Mouse (Mus musculus) liver, embryonic 12.5 days (tissue): ENCODE results near the gene Slc1a1. TPM values are rescaled to one million over a fixed set of nuclear protein-coding genes. Genes with fewer than 3 reads are reported as not detected.

Experiments
- ATAC-seq: fragments of 200-750 bp; cut with Nextera tagmentation; 2 replicates; pipeline ENCODE4 v1.8.0; 2017; ENCODE audit warnings: moderate number of reproducible peaks, mild to moderate bottlenecking, moderate library complexity
- H3K27ac ChIP-seq: fragments of 300-500 bp; sonication (generic); 2 replicates; pipeline ENCODE4 v1.5.1; 2016; ENCODE audit warnings: mild to moderate bottlenecking
- H3K27me3 ChIP-seq: fragments of 300-500 bp; sonication (generic); replicated peaks from 2 replicates; pipeline ENCODE4 v1.6.1; 2016; ENCODE audit warnings: mild to moderate bottlenecking, moderate library complexity
- H3K36me3 ChIP-seq: fragments of 300-500 bp; sonication (generic); 2 replicates; pipeline ENCODE4 v1.6.1; 2016; ENCODE audit warnings: mild to moderate bottlenecking, moderate library complexity
- H3K4me1 ChIP-seq: fragments of 300-500 bp; sonication (generic); 2 replicates; pipeline ENCODE4 v1.6.1; 2016
- H3K4me2 ChIP-seq: fragments of 300-500 bp; sonication (generic); 2 replicates; pipeline ENCODE4 v1.6.1; 2016; ENCODE audit warnings: mild to moderate bottlenecking, moderate library complexity
- H3K4me3 ChIP-seq: fragments of 300-500 bp; sonication (generic); 2 replicates; pipeline ENCODE4 v1.5.1; 2016; ENCODE audit warnings: mild to moderate bottlenecking, moderate library complexity
- H3K9ac ChIP-seq: fragments of 300-500 bp; sonication (generic); 2 replicates; pipeline ENCODE4 v1.6.1; 2016; ENCODE audit warnings: mild to moderate bottlenecking, moderate library complexity
- H3K9me3 ChIP-seq: fragments of 300-500 bp; sonication (generic); replicated peaks from 2 replicates; pipeline ENCODE4 v1.6.1; 2016; ENCODE audit warnings: mild to moderate bottlenecking, moderate library complexity
- WGBS: fragments of 180-500 bp; shearing (Covaris S2); methylation state at CpG from one replicate; pipeline ENCODE4 v1.1.7; 2016; ENCODE audit not compliant: insufficient replicate concordance; 5-methylcytosine and 5-hydroxymethylcytosine counted together
- polyA plus RNA-seq: library from polyadenylated mRNA; unstranded; fragments of >200 nt; fragmentation: Nextera tagmentation; extraction: Ambion mirVana; gene quantifications from 2 replicates; pipeline ENCODE4 v1.2.1, GENCODE M21; 2016

Slc1a1 gene
- polyA plus RNA-seq, 1 experiment from 2014 or later: 0.04 TPM

- Histone ChIP-seq H3K4me2 (no peak overlapping the region), H3K9me3 (no peaks in the 10 kb centered on the region), H3K9ac (no peak overlapping the region), H3K27ac (no peak overlapping the region), H3K36me3 (no peaks in the 10 kb centered on the region), H3K4me3 (no peak overlapping the region), H3K4me1 (no peaks in the 10 kb centered on the region), H3K27me3 (no peaks in the 10 kb centered on the region)
- 59% methylated on average over 2 of the region's 2 CpGs for WGBS
- no peak for ATAC-seq
Measured at GRCm38 (mm10) chr19:28900771-28901170, 65.9 kb downstream of the Slc1a1 start.

- no peaks in the 10 kb centered on the region for H3K4me1 ChIP-seq
- H3K27me3 ChIP-seq: no peaks in the 10 kb centered on the region
- no peak overlapping the region for H3K4me2 ChIP-seq
- H3K4me3 ChIP-seq: no peak overlapping the region
- no peaks in the 10 kb centered on the region for H3K9me3 ChIP-seq
- H3K9ac ChIP-seq: no peak overlapping the region
- no peaks in the 10 kb centered on the region for H3K36me3 ChIP-seq
- WGBS: 68% methylated on average over 2 of the region's 2 CpGs
- ATAC-seq: no peak
- H3K27ac ChIP-seq: no peak overlapping the region
Measured at GRCm38 (mm10) chr19:28902111-28902510, 67.3 kb downstream of the Slc1a1 start.

- H3K4me1 ChIP-seq: no peaks in the 10 kb centered on the region
- H3K9me3 ChIP-seq: no peaks in the 10 kb centered on the region
- no peak overlapping the region for H3K27ac ChIP-seq
- WGBS: 73% methylated on average over 4 of the region's 4 CpGs
- no peak for ATAC-seq
- no peaks in the 10 kb centered on the region for H3K27me3 ChIP-seq
- H3K4me3 ChIP-seq: no peak overlapping the region
- no peaks in the 10 kb centered on the region for H3K36me3 ChIP-seq
- H3K9ac ChIP-seq: no peak overlapping the region
- H3K4me2 ChIP-seq: no peak overlapping the region
Measured at GRCm38 (mm10) chr19:28902806-28903205, 68.0 kb downstream of the Slc1a1 start.

GRCm38 (mm10) chr19:28903536-28904119 lies 68.8 kb downstream of the Slc1a1 start:
- Histone ChIP-seq H3K27me3 (no peaks in the 10 kb centered on the region), H3K4me1 (no peaks in the 10 kb centered on the region), H3K4me3 (no peak overlapping the region), H3K4me2 (no peak overlapping the region), H3K9me3 (no peaks in the 10 kb centered on the region), H3K27ac (no peak overlapping the region), H3K9ac (no peak overlapping the region), H3K36me3 (no peaks in the 10 kb centered on the region)
- no peak for ATAC-seq
- 66% methylated on average over 8 of the region's 8 CpGs for WGBS

GRCm38 (mm10) chr19:28908186-28908585 lies 73.3 kb downstream of the Slc1a1 start:
- 68% methylated on average over 4 of the region's 4 CpGs for WGBS

GRCm38 (mm10) chr19:28908693-28909092 lies 73.8 kb downstream of the Slc1a1 start:
- Histone ChIP-seq H3K9ac (no peak overlapping the region), H3K27ac (no peak overlapping the region), H3K4me2 (no peak overlapping the region), H3K27me3 (no peaks in the 10 kb centered on the region), H3K4me3 (no peak overlapping the region), H3K9me3 (no peaks in the 10 kb centered on the region), H3K36me3 (no peaks in the 10 kb centered on the region), H3K4me1 (no peaks in the 10 kb centered on the region)
- no peak for ATAC-seq
- 73% methylated on average over 9 of the region's 9 CpGs for WGBS

More at GRCm38 (mm10) chr19:28908186-28908585, 73.3 kb downstream of the Slc1a1 start:
- no peaks in the 10 kb centered on the region for H3K36me3 ChIP-seq
- H3K9ac ChIP-seq: no peak overlapping the region
- no peaks in the 10 kb centered on the region for H3K9me3 ChIP-seq
- no peak overlapping the region for H3K4me3 ChIP-seq
- H3K27ac ChIP-seq: no peak overlapping the region
- no peaks in the 10 kb centered on the region for H3K27me3 ChIP-seq
- ATAC-seq: no peak
- no peak overlapping the region for H3K4me2 ChIP-seq
- no peaks in the 10 kb centered on the region for H3K4me1 ChIP-seq

- H3K27ac ChIP-seq: no peak overlapping the region
- 25% methylated on average over 6 of the region's 6 CpGs for WGBS
- no peak overlapping the region for H3K9ac ChIP-seq
- no peaks in the 10 kb centered on the region for H3K9me3 ChIP-seq
- H3K4me2 ChIP-seq: no peak overlapping the region
- H3K4me1 ChIP-seq: no peaks in the 10 kb centered on the region; the same call in 1 of the 2 replicates
- no peak overlapping the region for H3K4me3 ChIP-seq
- no peaks in the 10 kb centered on the region for H3K27me3 ChIP-seq
- ATAC-seq: no peak
- no peaks in the 10 kb centered on the region for H3K36me3 ChIP-seq
Measured at GRCm38 (mm10) chr19:28914598-28914997, 79.7 kb downstream of the Slc1a1 start.

GRCm38 (mm10) chr19:28915602-28916250 lies 80.9 kb downstream of the Slc1a1 start:
- Histone ChIP-seq H3K27me3 (no peaks in the 10 kb centered on the region), H3K4me3 (no peak overlapping the region), H3K27ac (no peak overlapping the region), H3K36me3 (no peaks in the 10 kb centered on the region), H3K9ac (no peak overlapping the region), H3K4me1 (no peaks in the 10 kb centered on the region; the same call in 1 of the 2 replicates), H3K9me3 (no peaks in the 10 kb centered on the region), H3K4me2 (no peak overlapping the region)
- ATAC-seq: peak; percentile 35; the same call in 1 of the 2 replicates
- WGBS: 50% methylated on average over 2 of the region's 2 CpGs

- Histone ChIP-seq H3K9me3 (no peaks in the 10 kb centered on the region), H3K36me3 (no peaks in the 10 kb centered on the region), H3K27me3 (no peaks in the 10 kb centered on the region), H3K4me1 (no peaks in the 10 kb centered on the region; the same call in 1 of the 2 replicates), H3K27ac (no peak overlapping the region), H3K9ac (no peak overlapping the region), H3K4me2 (no peak overlapping the region), H3K4me3 (no peak overlapping the region)
- WGBS: 52% methylated on average over 4 of the region's 4 CpGs
- ATAC-seq: no peak
Measured at GRCm38 (mm10) chr19:28916492-28916891, 81.6 kb downstream of the Slc1a1 start.

GRCm38 (mm10) chr19:28917839-28918238 lies 83.0 kb downstream of the Slc1a1 start:
- H3K4me3 ChIP-seq: no peak overlapping the region
- no peaks in the 10 kb centered on the region for H3K36me3 ChIP-seq
- no peaks in the 10 kb centered on the region for H3K27me3 ChIP-seq
- 52% methylated on average over 5 of the region's 5 CpGs for WGBS
- H3K9ac ChIP-seq: no peak overlapping the region
- no peak overlapping the region for H3K4me2 ChIP-seq
- ATAC-seq: no peak
- H3K4me1 ChIP-seq: no peaks in the 10 kb centered on the region; the same call in 1 of the 2 replicates
- H3K9me3 ChIP-seq: no peaks in the 10 kb centered on the region
- H3K27ac ChIP-seq: no peak overlapping the region

GRCm38 (mm10) chr19:28926366-28926765 lies 91.5 kb downstream of the Slc1a1 start:
- Histone ChIP-seq H3K9me3 (no peaks in the 10 kb centered on the region), H3K36me3 (no peaks in the 10 kb centered on the region), H3K27ac (no peak overlapping the region), H3K4me3 (no peak overlapping the region), H3K4me1 (peaks cover 6% of the 10 kb centered on the region; the same call in 1 of the 2 replicates), H3K9ac (no peak overlapping the region), H3K27me3 (no peaks in the 10 kb centered on the region), H3K4me2 (no peak overlapping the region)
- ATAC-seq: no peak
- WGBS: 69% methylated on average over 5 of the region's 5 CpGs

- no peak overlapping the region for H3K4me3 ChIP-seq
- H3K27ac ChIP-seq: no peak overlapping the region
- peaks cover 6% of the 10 kb centered on the region; the same call in 1 of the 2 replicates for H3K4me1 ChIP-seq
- WGBS: 21% methylated on average over 4 of the region's 4 CpGs
- no peaks in the 10 kb centered on the region for H3K36me3 ChIP-seq
- H3K9me3 ChIP-seq: no peaks in the 10 kb centered on the region
- H3K27me3 ChIP-seq: no peaks in the 10 kb centered on the region
- H3K4me2 ChIP-seq: no peak overlapping the region
- no peak for ATAC-seq
- no peak overlapping the region for H3K9ac ChIP-seq
Measured at GRCm38 (mm10) chr19:28927396-28927795, 92.5 kb downstream of the Slc1a1 start.
